Mouse (Mus musculus) hindbrain, embryonic 12.5 days (tissue): Measurements from ENCODE around the gene Tnfsf8. TPM values are rescaled to one million over a fixed set of nuclear protein-coding genes. Genes with fewer than 3 reads are reported as not detected.

Source experiments
- ATAC-seq: fragments of 200-750 bp; cut with Nextera tagmentation; 2 replicates; pipeline ENCODE4 v1.8.0; 2017; ENCODE audit warnings: moderate TSS enrichment; ENCODE audit not compliant: low FRiP score
- H3K27ac ChIP-seq: fragments of 300-500 bp; sonication (generic); 2 replicates; pipeline ENCODE4 v1.5.1; 2016; ENCODE audit warnings: mild to moderate bottlenecking
- H3K27me3 ChIP-seq: fragments of 300-500 bp; sonication (generic); 2 replicates; pipeline ENCODE4 v1.6.1; 2016; ENCODE audit warnings: mild to moderate bottlenecking
- H3K36me3 ChIP-seq: fragments of 300-500 bp; sonication (generic); 2 replicates; pipeline ENCODE4 v1.6.1; 2016; ENCODE audit warnings: mild to moderate bottlenecking
- H3K4me1 ChIP-seq: fragments of 300-500 bp; sonication (generic); 2 replicates; pipeline ENCODE4 v1.6.1; 2016
- H3K4me2 ChIP-seq: fragments of 300-500 bp; sonication (generic); replicated peaks from 2 replicates; pipeline ENCODE4 v1.6.1; 2016; ENCODE audit warnings: mild to moderate bottlenecking
- H3K4me3 ChIP-seq: fragments of 300-500 bp; sonication (generic); 2 replicates; pipeline ENCODE4 v1.5.1; 2016; ENCODE audit warnings: mild to moderate bottlenecking
- H3K9ac ChIP-seq: fragments of 300-500 bp; sonication (generic); 2 replicates; pipeline ENCODE4 v1.6.1; 2016; ENCODE audit warnings: mild to moderate bottlenecking, moderate library complexity
- H3K9me3 ChIP-seq: fragments of 300-500 bp; sonication (generic); replicated peaks from 2 replicates; pipeline ENCODE4 v1.6.1; 2016; ENCODE audit warnings: mild to moderate bottlenecking
- WGBS: fragments of 180-500 bp; shearing (Covaris S2); methylation state at CpG from one replicate; pipeline ENCODE4 v1.1.7; 2016; 5-methylcytosine and 5-hydroxymethylcytosine counted together
- polyA plus RNA-seq: library from polyadenylated mRNA; unstranded; fragments of >200 nt; fragmentation: Nextera tagmentation; extraction: Ambion mirVana; gene quantifications from 2 replicates; pipeline ENCODE4 v1.2.1, GENCODE M21; 2016

Gene Tnfsf8
- 0.08 TPM in 1 of 2 replicates, not detected in the other for polyA plus RNA-seq

DNA sequence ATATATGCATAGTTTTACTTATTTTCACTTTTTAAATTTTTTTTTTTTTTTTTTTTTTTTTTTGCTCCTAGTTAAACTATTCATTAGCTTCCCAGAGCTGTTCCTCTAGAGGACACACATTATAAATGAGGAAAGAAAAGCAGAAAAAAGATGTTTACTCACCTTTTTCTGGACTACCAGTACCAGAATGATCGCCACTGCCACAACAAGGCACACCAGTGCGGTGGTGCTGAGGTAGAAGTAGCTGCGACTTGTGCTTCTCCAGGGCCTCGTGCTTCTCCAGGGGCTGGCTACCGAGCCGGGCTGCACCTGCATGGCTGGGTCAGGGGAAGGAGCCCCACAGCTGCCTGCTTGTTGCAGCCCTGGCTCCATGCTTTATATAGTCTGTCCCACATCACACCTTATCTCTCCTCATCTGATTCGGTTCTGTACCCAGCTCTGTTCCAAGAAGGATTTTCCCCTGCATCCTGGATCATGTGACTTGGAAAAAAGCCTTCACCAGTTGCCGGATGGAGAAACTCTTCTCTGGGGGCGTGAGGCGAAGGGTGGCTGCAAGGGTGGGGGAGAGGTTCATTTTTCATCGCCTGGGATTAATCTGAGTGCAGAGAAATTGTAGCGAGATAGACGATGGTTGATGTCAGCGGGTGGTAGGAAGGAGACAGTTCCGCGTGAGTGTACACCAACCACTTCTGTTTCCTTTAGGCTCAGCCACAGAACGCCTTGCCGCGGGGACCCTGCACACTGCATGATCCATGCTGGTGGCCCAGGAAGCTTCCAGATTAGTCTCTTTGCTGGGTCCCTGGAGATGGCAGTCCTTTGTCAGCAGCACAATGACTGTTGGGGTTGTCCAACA is at the start of gene Tnfsf8:
Gene Tnfsf8 (minus strand): TSS at position 660 of the 853 bp plus-strand sequence.
- no peaks in the 10 kb centered on the region for H3K9me3 ChIP-seq
- H3K27me3 ChIP-seq = no peaks in the 10 kb centered on the region
- no peak within 1 kb of the TSS for H3K27ac ChIP-seq
- 86% methylated on average over 19 of the region's 19 CpGs for WGBS
- H3K9ac ChIP-seq = no peak within 1 kb of the TSS
- no peak within 1 kb of the TSS for H3K4me2 ChIP-seq
- H3K4me3 ChIP-seq = no peak within 1 kb of the TSS
- no peaks in the 10 kb centered on the region; the same call in 1 of the 2 replicates for H3K4me1 ChIP-seq
- no peak for ATAC-seq
- no peaks in the 10 kb centered on the region for H3K36me3 ChIP-seq

DNA sequence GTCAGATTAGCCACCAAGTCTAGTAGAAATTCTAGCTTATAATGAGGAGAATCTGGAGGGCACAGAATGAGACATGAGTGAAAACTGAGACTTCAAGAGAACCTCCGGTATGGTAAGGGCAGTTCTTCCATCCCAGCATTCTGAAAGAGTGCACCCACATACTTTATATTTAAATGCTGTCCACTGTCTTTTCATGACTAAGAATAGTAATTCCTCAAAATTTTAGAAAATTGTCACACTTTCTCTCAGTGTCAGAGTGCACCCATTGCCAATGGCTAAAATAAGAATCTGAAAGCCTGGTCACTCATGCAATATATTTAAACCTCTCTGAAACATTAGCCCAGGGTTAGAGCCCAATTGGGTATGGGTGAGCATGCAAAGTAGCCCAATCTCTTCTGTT is 47.4 kb upstream of the Tnfsf8 start:
- H3K27me3 ChIP-seq = no peaks in the 10 kb centered on the region
- 89% methylated on average over 1 of the region's 1 CpGs for WGBS
- no peak overlapping the region for H3K27ac ChIP-seq
- H3K9ac ChIP-seq = no peak overlapping the region
- ATAC-seq = no peak
- H3K4me3 ChIP-seq = no peak overlapping the region
- no peaks in the 10 kb centered on the region for H3K4me1 ChIP-seq
- no peaks in the 10 kb centered on the region for H3K36me3 ChIP-seq
- H3K9me3 ChIP-seq = no peaks in the 10 kb centered on the region
- H3K4me2 ChIP-seq = no peak overlapping the region

DNA sequence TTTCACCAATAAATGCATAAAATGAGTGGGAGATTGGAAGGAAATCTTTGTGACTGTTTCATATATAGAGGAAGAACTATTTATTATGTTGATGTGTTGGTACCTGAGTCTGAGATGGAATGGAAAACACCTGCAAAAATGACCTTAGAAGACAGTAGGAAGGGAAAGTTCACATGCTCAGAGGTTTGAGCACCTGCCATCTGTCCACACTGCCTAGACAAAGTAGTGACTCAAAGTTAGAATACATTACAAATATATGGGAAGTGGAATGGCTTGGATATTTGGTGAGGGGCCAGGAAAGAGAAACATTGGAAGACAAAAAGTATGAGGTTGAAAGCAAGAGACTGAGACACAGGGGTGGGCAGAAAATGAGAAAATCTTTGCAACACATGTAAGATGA is 46.3 kb upstream of the Tnfsf8 start:
- H3K9ac ChIP-seq = no peak overlapping the region
- H3K27ac ChIP-seq = no peak overlapping the region
- H3K4me1 ChIP-seq = no peaks in the 10 kb centered on the region
- H3K4me2 ChIP-seq = no peak overlapping the region
- no peaks in the 10 kb centered on the region for H3K27me3 ChIP-seq
- H3K4me3 ChIP-seq = no peak overlapping the region
- no peaks in the 10 kb centered on the region for H3K9me3 ChIP-seq
- no peaks in the 10 kb centered on the region for H3K36me3 ChIP-seq
- ATAC-seq = no peak

DNA sequence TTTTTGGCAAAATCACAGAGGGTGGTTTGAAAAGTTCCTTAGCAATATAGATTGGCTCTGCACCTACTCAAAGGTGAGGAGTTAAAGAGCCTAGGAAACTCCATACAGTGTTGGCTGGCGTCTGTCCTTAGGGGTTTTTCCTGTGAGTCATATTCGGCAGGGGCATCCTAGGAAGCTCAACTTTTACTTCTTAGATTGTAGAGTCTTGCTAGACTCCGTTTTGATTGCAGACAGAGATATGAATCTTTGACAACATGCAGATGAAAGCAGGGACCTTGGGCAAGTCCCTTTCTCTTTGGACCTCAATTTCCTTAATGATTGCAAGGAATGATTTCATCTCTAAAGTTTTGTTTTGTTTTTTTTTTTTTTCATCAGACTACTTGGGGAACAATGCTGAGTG is 44.9 kb upstream of the Tnfsf8 start:
- Histone ChIP-seq H3K9me3 (no peaks in the 10 kb centered on the region), H3K27ac (no peak overlapping the region), H3K4me1 (no peaks in the 10 kb centered on the region), H3K27me3 (no peaks in the 10 kb centered on the region), H3K4me3 (no peak overlapping the region), H3K4me2 (no peak overlapping the region), H3K36me3 (no peaks in the 10 kb centered on the region), H3K9ac (no peak overlapping the region)
- no peak for ATAC-seq
- WGBS = 70% methylated on average over 3 of the region's 3 CpGs

DNA sequence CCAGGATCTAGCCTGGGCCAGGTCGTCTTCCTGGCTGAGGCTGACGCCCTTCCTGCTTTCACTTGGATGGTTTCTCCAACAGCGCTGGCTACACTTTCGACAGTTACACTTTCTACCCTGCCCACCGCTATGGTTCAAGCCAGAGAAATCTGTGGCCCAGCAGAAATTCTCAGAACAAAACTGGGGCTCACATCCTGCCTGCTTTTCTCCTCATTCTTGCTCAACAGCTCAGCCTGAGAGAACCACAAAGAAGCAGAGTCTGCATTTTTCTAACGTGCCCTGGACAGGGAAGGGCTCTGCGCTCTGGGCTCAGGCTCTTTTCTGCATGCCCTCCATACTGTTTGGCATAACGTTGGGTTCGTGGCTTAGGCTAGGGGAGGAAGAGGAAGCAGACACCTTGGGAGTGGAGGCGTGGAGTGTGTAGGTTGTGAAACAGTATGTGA is 38.0 kb upstream of the Tnfsf8 start:
- no peak overlapping the region for H3K4me2 ChIP-seq
- WGBS = 90% methylated on average over 10 of the region's 10 CpGs

DNA sequence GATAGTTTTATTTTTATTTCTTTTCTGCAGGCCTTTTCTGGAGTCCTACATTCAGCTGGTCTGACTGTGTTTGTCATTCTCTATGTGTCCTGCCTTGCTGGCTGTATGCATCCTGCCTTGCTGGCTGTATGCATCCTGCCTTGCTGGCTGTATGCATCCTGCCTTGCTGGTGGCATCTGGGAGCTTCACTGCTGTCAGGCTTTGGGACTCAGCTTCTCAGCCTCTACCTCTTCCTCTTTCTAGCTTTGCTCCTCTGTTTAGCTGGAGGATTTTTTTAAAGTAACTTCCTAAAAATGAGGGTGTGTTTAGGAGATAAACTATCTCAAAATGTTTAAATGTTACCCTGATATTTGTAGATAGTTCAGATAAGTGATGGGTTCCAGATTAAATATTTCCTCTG is 36.0 kb upstream of the Tnfsf8 start:
- Histone ChIP-seq H3K4me2 (no peak overlapping the region), H3K36me3 (no peaks in the 10 kb centered on the region), H3K9me3 (no peaks in the 10 kb centered on the region), H3K27me3 (no peaks in the 10 kb centered on the region), H3K4me3 (no peak overlapping the region), H3K9ac (no peak overlapping the region), H3K27ac (no peak overlapping the region), H3K4me1 (no peaks in the 10 kb centered on the region)
- ATAC-seq = no peak

More for the DNA sequence above, 38.0 kb upstream of the Tnfsf8 start:
- no peaks in the 10 kb centered on the region for H3K9me3 ChIP-seq
- no peaks in the 10 kb centered on the region for H3K36me3 ChIP-seq
- H3K27me3 ChIP-seq = no peaks in the 10 kb centered on the region
- no peak for ATAC-seq
- no peak overlapping the region for H3K9ac ChIP-seq
- H3K4me3 ChIP-seq = no peak overlapping the region
- H3K27ac ChIP-seq = no peak overlapping the region
- no peaks in the 10 kb centered on the region for H3K4me1 ChIP-seq

DNA sequence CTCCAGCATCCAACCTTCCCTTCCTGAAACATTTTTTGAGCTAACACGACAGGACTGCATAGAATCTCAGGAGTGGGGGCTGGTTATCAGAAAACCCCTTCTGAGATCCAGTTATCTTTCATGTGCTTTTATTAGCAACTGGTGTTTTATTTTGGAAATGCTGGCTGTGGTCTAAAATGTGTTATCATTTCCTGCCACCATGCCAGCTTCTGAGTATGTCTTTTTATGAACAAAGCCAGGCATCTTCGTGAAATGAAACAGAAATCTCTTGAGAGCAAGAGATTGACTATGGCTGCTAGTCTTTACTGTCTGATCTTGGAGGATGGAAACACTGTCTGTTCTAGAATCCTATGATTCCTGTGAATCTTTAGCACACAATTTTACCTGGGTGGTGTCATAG is 25.0 kb upstream of the Tnfsf8 start:
- Histone ChIP-seq H3K4me1 (no peaks in the 10 kb centered on the region), H3K4me3 (no peak overlapping the region), H3K36me3 (no peaks in the 10 kb centered on the region), H3K27me3 (no peaks in the 10 kb centered on the region), H3K4me2 (no peak overlapping the region), H3K9ac (no peak overlapping the region), H3K27ac (no peak overlapping the region), H3K9me3 (no peaks in the 10 kb centered on the region)
- 84% methylated on average over 2 of the region's 2 CpGs for WGBS
- ATAC-seq = no peak

DNA sequence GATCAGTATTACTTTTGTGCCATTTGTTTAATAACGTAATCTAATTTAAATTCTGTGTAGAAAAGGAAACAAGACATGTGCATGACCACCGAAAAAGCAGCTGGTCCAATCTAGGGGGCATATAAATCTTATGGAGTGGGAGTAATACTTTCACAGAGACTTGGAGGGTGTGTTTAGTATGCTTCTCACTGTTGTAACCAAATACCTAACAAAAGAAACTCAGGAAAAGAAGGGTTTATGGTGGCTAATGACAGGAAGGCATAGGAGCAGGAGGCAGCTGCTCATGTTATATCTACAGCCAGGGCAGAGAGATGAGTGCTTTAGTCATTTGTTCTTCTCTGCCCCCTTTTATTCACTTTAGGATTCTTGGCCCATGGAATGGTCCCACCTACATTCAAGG is 15.6 kb upstream of the Tnfsf8 start:
- no peak for ATAC-seq
- Histone ChIP-seq H3K4me1 (no peaks in the 10 kb centered on the region), H3K4me3 (no peak overlapping the region), H3K4me2 (no peak overlapping the region), H3K27ac (no peak overlapping the region), H3K9me3 (no peaks in the 10 kb centered on the region), H3K27me3 (no peaks in the 10 kb centered on the region), H3K9ac (no peak overlapping the region), H3K36me3 (no peaks in the 10 kb centered on the region)
- 85% methylated on average over 2 of the region's 2 CpGs for WGBS

DNA sequence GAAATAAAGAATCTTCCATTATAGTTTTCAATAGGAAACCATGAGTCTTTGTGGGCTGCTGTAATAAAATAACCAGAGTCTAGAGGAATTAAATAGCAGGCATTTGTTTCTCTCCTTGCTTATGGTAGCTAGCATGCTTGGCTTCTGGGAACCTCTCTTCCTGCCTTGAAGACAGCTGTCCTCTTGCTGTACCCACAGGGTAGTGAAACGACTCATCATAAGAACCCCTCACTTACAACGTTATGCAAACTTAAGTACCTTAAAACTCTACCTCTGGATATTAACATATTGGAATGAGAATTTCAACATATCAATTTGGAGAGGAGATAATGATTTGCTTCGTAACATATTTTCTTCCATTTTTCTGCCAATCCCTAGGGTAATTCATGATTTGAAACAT is 14.3 kb upstream of the Tnfsf8 start:
- no peak overlapping the region for H3K4me3 ChIP-seq
- ATAC-seq = no peak
- no peaks in the 10 kb centered on the region for H3K9me3 ChIP-seq
- WGBS = 90% methylated on average over 3 of the region's 3 CpGs
- H3K27me3 ChIP-seq = no peaks in the 10 kb centered on the region
- H3K4me2 ChIP-seq = no peak overlapping the region
- H3K27ac ChIP-seq = no peak overlapping the region
- H3K4me1 ChIP-seq = no peaks in the 10 kb centered on the region
- no peak overlapping the region for H3K9ac ChIP-seq
- H3K36me3 ChIP-seq = no peaks in the 10 kb centered on the region

DNA sequence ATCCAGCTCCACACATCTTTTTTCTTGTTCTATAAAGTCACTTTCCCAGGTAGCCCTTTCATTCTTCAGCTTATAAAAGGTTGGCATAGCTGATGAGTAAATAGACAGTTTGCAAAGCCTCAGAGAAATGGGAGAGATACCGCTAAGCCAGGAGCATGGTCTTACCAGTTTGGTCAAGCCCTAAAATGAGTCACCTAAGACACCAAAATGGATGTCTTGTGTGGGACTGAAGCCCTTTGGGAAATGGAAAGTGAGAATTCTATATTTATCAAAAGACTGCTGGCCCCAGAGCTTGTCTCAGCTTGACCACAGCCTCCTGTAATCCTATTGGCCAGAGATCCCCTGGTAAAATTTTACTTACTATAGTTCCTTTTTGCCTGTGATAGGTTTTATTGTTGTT is 9.5 kb upstream of the Tnfsf8 start:
- no peaks in the 10 kb centered on the region for H3K4me1 ChIP-seq
- H3K9ac ChIP-seq = no peak overlapping the region
- no peak overlapping the region for H3K4me2 ChIP-seq
- no peaks in the 10 kb centered on the region for H3K36me3 ChIP-seq
- no peak overlapping the region for H3K27ac ChIP-seq
- no peak overlapping the region for H3K4me3 ChIP-seq
- no peaks in the 10 kb centered on the region for H3K9me3 ChIP-seq
- ATAC-seq = no peak
- 98% methylated on average over 1 of the region's 1 CpGs for WGBS
- no peaks in the 10 kb centered on the region for H3K27me3 ChIP-seq

DNA sequence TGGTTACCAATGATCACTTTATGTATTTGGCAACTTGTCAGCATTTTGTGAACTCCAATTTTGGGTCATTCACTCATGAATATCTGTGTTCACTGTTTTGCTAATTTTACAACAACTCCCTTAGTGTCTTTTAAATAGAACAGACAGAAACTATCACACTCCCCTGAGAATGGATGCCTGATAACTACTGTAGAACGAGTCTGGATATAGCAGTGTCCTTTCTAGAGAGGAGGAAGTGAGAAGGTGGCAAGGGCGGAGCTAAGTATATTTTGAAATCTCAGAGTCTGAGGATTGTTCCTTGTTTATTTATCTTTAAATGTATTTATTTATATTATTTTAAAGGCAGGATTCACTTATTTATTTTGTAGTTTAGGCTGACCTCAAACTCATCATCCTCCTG is 7.6 kb upstream of the Tnfsf8 start:
- WGBS = 68% methylated on average over 2 of the region's 2 CpGs
- Histone ChIP-seq H3K4me2 (no peak overlapping the region), H3K4me3 (no peak overlapping the region), H3K27me3 (no peaks in the 10 kb centered on the region), H3K36me3 (no peaks in the 10 kb centered on the region), H3K27ac (no peak overlapping the region), H3K4me1 (no peaks in the 10 kb centered on the region), H3K9ac (no peak overlapping the region), H3K9me3 (no peaks in the 10 kb centered on the region)
- no peak for ATAC-seq

DNA sequence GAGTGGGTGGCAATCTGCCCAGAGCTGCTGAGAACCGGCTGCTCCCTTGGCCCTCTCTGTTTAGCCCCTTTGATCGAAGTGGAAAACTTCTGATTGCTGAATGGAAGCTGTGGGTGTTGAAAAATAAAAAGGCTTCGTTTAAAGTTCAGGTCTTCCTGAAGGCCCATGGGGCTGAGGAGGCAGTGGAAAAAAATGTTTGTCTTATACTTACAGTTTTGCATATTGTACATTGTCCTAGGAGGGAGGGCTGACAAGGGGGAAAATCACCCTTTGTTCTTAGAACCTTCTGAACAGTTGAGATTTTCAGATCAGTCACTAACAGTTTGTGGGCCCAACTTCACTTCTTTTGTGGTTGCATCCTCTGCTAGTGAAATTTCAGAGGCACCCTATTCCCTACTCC is 1.8 kb upstream of the Tnfsf8 start:
- no peak overlapping the region for H3K9ac ChIP-seq
- H3K4me3 ChIP-seq = no peak overlapping the region
- WGBS = 61% methylated on average over 3 of the region's 3 CpGs
- no peaks in the 10 kb centered on the region for H3K36me3 ChIP-seq
- no peak overlapping the region for H3K27ac ChIP-seq
- ATAC-seq = no peak
- H3K4me1 ChIP-seq = no peaks in the 10 kb centered on the region; the same call in 1 of the 2 replicates
- no peaks in the 10 kb centered on the region for H3K27me3 ChIP-seq
- no peak overlapping the region for H3K4me2 ChIP-seq
- no peaks in the 10 kb centered on the region for H3K9me3 ChIP-seq

DNA sequence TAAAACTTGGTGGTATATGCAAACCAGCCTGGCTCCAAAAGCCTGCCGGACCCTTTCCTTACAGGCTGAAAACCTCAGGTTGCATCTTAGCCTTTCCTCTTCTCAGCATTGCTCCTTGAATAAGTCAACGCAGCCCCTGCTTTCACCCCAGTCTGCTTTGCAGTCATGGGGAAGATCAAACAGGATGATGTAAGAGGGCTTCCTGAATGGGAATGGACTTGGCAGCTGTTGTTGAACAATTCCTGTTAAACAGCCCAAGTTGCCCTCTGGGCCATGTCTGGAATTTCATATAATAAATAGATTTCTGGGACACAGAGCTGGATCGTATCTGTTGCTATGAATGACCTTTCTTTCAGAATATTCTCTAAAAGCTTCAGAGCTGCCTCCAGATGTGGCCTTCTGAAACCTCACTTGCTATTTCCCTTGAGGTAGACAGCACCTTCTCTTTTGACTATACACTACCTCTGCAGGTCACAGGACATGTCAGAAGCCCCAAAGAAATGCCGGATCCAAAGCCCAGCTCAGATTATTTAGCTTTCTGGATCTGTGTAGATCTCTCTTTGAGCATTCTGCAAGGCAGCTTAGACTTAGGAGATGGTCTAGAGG is 1.0 kb upstream of the Tnfsf8 start:
- no peak for ATAC-seq
- Histone ChIP-seq H3K9me3 (no peaks in the 10 kb centered on the region), H3K27ac (no peak overlapping the region), H3K4me2 (no peak overlapping the region), H3K4me1 (no peaks in the 10 kb centered on the region; the same call in 1 of the 2 replicates), H3K27me3 (no peaks in the 10 kb centered on the region), H3K36me3 (no peaks in the 10 kb centered on the region), H3K4me3 (no peak overlapping the region), H3K9ac (no peak overlapping the region)
- 76% methylated on average over 4 of the region's 4 CpGs for WGBS
